ENCODE assay signal across 12 mouse cellular contexts in the genomic region with DNA sequence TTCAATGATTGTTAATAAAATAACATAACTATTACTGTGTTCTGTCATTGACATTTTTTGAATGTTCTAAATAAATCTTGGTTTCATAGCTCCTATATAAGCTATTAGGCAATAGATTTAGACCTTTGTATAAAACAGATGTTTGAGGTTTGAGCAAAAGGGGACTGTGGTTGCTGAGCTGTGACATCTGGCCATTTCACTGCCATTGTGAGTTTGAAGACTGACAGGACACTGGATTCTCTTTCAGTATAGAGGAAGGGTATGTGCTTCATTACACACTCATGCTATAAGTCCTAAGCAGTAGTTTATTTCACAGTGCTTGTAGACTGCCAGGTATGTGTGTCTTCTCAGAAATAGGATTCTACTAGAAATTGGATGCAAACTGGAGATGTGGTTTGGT.
"Had no signal": no experiment of that assay in that cellular context is flagged by ENCODE, and none has a peak within 500 bp of the region (broad histone marks: within the 10 kb centered on the region; RNA-seq: fewer than 3 reads in every experiment).

No protein-coding gene starts in this region.

- H3K4me3 ChIP-seq: limb, embryonic 12.5 days; liver, embryonic 13.5 days; midbrain, embryonic 10.5 days had no signal

- H3K36me3 ChIP-seq: liver, embryonic 13.5 days had no signal

- H3K27ac ChIP-seq: kidney, postnatal 0 days; limb, embryonic 12.5 days; liver, embryonic 13.5 days; midbrain, embryonic 10.5 days; stomach, postnatal 0 days had no signal

- H3K9me3 ChIP-seq: limb, embryonic 12.5 days; liver, embryonic 13.5 days; midbrain, embryonic 10.5 days had no signal

- ATAC-seq: liver, postnatal 0 days had no signal

- H3K4me2 ChIP-seq: limb, embryonic 12.5 days; liver, embryonic 13.5 days had no signal

- DNase-seq: kidney, adult 11 months; kidney, adult 9 months; kidney, postnatal 36 days; liver; liver, embryonic 13.5 days; liver, postnatal 0 days; midbrain, embryonic 14.5 days; right cerebral cortex, postnatal 14 days had no signal

- H3K4me1 ChIP-seq: midbrain, embryonic 10.5 days had no signal

- H3K9ac ChIP-seq: limb, embryonic 12.5 days; liver, embryonic 13.5 days; liver, postnatal 0 days had no signal

- H3K27me3 ChIP-seq: limb, embryonic 12.5 days; liver, embryonic 13.5 days had no signal
